Mouse (Mus musculus) thymus, postnatal 14 days (tissue): ENCODE results near the gene Mepce.

ENCODE experiments used
- DNase-seq: peaks from one replicate; pipeline ENCODE4 v3.0.0; 2021

Mepce gene

GRCm38 (mm10) chr5:137786109-137786942 lies 1.1 kb downstream of the Mepce start:
- DNase-seq: peak; percentile 99

- DNase-seq: peak; percentile 74
Observed at GRCm38 (mm10) chr5:137785164-137786031, 2.1 kb downstream of the Mepce start.

- DNase-seq: no peak
Observed at GRCm38 (mm10) chr5:137784546-137784945, 2.9 kb downstream of the Mepce start.

- no peak for DNase-seq
Observed at GRCm38 (mm10) chr5:137783901-137784540, 3.4 kb downstream of the Mepce start.

GRCm38 (mm10) chr5:137782776-137783522 lies 4.5 kb downstream of the Mepce start:
- DNase-seq: no peak

GRCm38 (mm10) chr5:137781661-137782060 lies 5.8 kb downstream of the Mepce start:
- DNase-seq: no peak

GRCm38 (mm10) chr5:137779053-137779933 lies 8.2 kb downstream of the Mepce start:
- DNase-seq: peak; percentile 61

- peak; percentile 96 for DNase-seq
Observed at GRCm38 (mm10) chr5:137778635-137779034, 8.8 kb downstream of the Mepce start, which contains the start of gene Ppp1r35. Gene Ppp1r35, plus strand, starts transcription at chr5:137778849.

GRCm38 (mm10) chr5:137777267-137777845 lies 10.1 kb downstream of the Mepce start:
- DNase-seq: no peak

- DNase-seq: peak; percentile 57
Observed at GRCm38 (mm10) chr5:137776408-137776918, 11.0 kb downstream of the Mepce start.

- DNase-seq: no peak
Observed at GRCm38 (mm10) chr5:137775587-137776290, 11.7 kb downstream of the Mepce start.

- no peak for DNase-seq
Observed at GRCm38 (mm10) chr5:137772755-137773154, 14.7 kb downstream of the Mepce start.

- peak; percentile 61 for DNase-seq
Observed at GRCm38 (mm10) chr5:137770709-137771108, 16.7 kb downstream of the Mepce start.

GRCm38 (mm10) chr5:137768475-137768874 lies 19.0 kb downstream of the Mepce start:
- no peak for DNase-seq

- no peak for DNase-seq
Observed at GRCm38 (mm10) chr5:137766270-137766669, 21.2 kb downstream of the Mepce start.

- DNase-seq: no peak
Observed at GRCm38 (mm10) chr5:137764609-137765340, 22.7 kb downstream of the Mepce start.

- peak; percentile 86 for DNase-seq
Observed at GRCm38 (mm10) chr5:137759971-137760412, 27.5 kb downstream of the Mepce start.

GRCm38 (mm10) chr5:137758921-137759534 lies 28.4 kb downstream of the Mepce start:
- DNase-seq: no peak

GRCm38 (mm10) chr5:137757887-137758286 lies 29.6 kb downstream of the Mepce start:
- no peak for DNase-seq
